Mouse (Mus musculus) liver, embryonic 16.5 days (tissue): ENCODE measurements around the gene Kdm1b. TPM values are rescaled to one million over a fixed set of nuclear protein-coding genes. Genes with fewer than 3 reads are reported as not detected.

ENCODE experiments used
- ATAC-seq: fragments of 200-750 bp; cut with Nextera tagmentation; 2 replicates; pipeline ENCODE4 v1.8.0; 2017; ENCODE audit warnings: low read depth, mild to moderate bottlenecking, moderate number of reproducible peaks, moderate library complexity
- H3K27ac ChIP-seq: fragments of 300-500 bp; sonication (generic); 2 replicates; pipeline ENCODE4 v1.5.1; 2014; ENCODE audit warnings: mild to moderate bottlenecking, low read length
- H3K27me3 ChIP-seq: fragments of 300-500 bp; sonication (generic); 2 replicates; pipeline ENCODE4 v1.6.1; 2014; ENCODE audit warnings: low read depth, low read length, mixed read lengths; ENCODE audit not compliant: control insufficient read depth, insufficient read depth
- H3K36me3 ChIP-seq: fragments of 300-500 bp; sonication (generic); 2 replicates; pipeline ENCODE4 v1.6.1; 2014; ENCODE audit warnings: mild to moderate bottlenecking; ENCODE audit not compliant: control insufficient read depth, insufficient read depth
- H3K4me1 ChIP-seq: fragments of 300-500 bp; sonication (generic); 2 replicates; pipeline ENCODE4 v1.6.1; 2014; ENCODE audit warnings: low read depth, low read length, mixed read lengths; ENCODE audit not compliant: control insufficient read depth
- H3K4me2 ChIP-seq: fragments of 300-500 bp; sonication (generic); 2 replicates; pipeline ENCODE4 v1.6.1; 2014; ENCODE audit warnings: low read depth, low read length, mixed read lengths
- H3K4me3 ChIP-seq: fragments of 300-500 bp; sonication (generic); 2 replicates; pipeline ENCODE4 v1.5.1; 2014; ENCODE audit warnings: low read depth, mild to moderate bottlenecking, low read length
- H3K9ac ChIP-seq: fragments of 300-500 bp; sonication (generic); 2 replicates; pipeline ENCODE4 v1.6.1; 2014; ENCODE audit warnings: low read depth, low read length
- H3K9me3 ChIP-seq: fragments of 300-500 bp; sonication (generic); replicated peaks from 2 replicates; pipeline ENCODE4 v1.6.1; 2016; ENCODE audit warnings: low read length; ENCODE audit not compliant: control insufficient read depth
- WGBS: fragments of 180-500 bp; shearing (Covaris S2); extraction: QIAGEN DNeasy Blood & Tissue Kit; methylation state at CpG from one replicate; pipeline ENCODE4 v1.1.7; 2014; ENCODE audit not compliant: insufficient replicate concordance; 5-methylcytosine and 5-hydroxymethylcytosine counted together
- polyA plus RNA-seq: library from polyadenylated mRNA; unstranded; fragments of >200 nt; fragmentation: Nextera tagmentation; extraction: Ambion mirVana; gene quantifications from 2 replicates; pipeline ENCODE4 v1.2.1, GENCODE M21; 2015

Gene Kdm1b
- polyA plus RNA-seq, 1 experiment from 2014 or later: 3.8 TPM

GRCm38 (mm10) chr13:47111185-47111584 is 67.9 kb downstream of the Kdm1b start:
- Histone ChIP-seq H3K4me1 (peaks cover 62% of the 10 kb centered on the region), H3K27ac (peak overlapping the region; percentile 90), H3K27me3 (no peaks in the 10 kb centered on the region), H3K4me2 (peak overlapping the region; percentile 55), H3K36me3 (no peaks in the 10 kb centered on the region), H3K9me3 (no peaks in the 10 kb centered on the region), H3K9ac (peak overlapping the region; percentile 51), H3K4me3 (peak overlapping the region; percentile 37)
- 35% methylated on average over 3 of the region's 3 CpGs for WGBS
- peak; percentile 55 for ATAC-seq

- ATAC-seq: peak; percentile 26
- Histone ChIP-seq H3K4me1 (peaks cover 61% of the 10 kb centered on the region), H3K27me3 (no peaks in the 10 kb centered on the region), H3K36me3 (no peaks in the 10 kb centered on the region), H3K4me3 (peak overlapping the region; percentile 37; the same call in 1 of the 2 replicates), H3K27ac (peak overlapping the region; percentile 90), H3K4me2 (peak overlapping the region; percentile 55), H3K9me3 (no peaks in the 10 kb centered on the region), H3K9ac (peak overlapping the region; percentile 34)
- WGBS: 50% methylated on average over 3 of the region's 3 CpGs
Observed at GRCm38 (mm10) chr13:47112056-47112455, 68.8 kb downstream of the Kdm1b start.

GRCm38 (mm10) chr13:47112924-47113323 is 69.6 kb downstream of the Kdm1b start:
- H3K27ac ChIP-seq: peak overlapping the region; percentile 90

GRCm38 (mm10) chr13:47116000-47116399 is 72.7 kb downstream of the Kdm1b start:
- Histone ChIP-seq H3K4me1 (peaks cover 28% of the 10 kb centered on the region), H3K9ac (no peak overlapping the region; the same call in 1 of the 2 replicates), H3K9me3 (no peaks in the 10 kb centered on the region), H3K36me3 (no peaks in the 10 kb centered on the region), H3K27ac (no peak overlapping the region), H3K4me3 (no peak overlapping the region), H3K27me3 (peaks cover 3% of the 10 kb centered on the region), H3K4me2 (no peak overlapping the region)
- 54% methylated on average over 3 of the region's 3 CpGs for WGBS
- ATAC-seq: peak; percentile 37

More at GRCm38 (mm10) chr13:47112924-47113323, 69.6 kb downstream of the Kdm1b start:
- no peaks in the 10 kb centered on the region for H3K36me3 ChIP-seq
- H3K27me3 ChIP-seq: no peaks in the 10 kb centered on the region
- peak overlapping the region; percentile 55 for H3K4me2 ChIP-seq
- ATAC-seq: peak; percentile 77
- H3K4me3 ChIP-seq: no peak overlapping the region
- peaks cover 55% of the 10 kb centered on the region for H3K4me1 ChIP-seq
- 12% methylated on average over 3 of the region's 3 CpGs for WGBS
- H3K9me3 ChIP-seq: no peaks in the 10 kb centered on the region
- peak overlapping the region; percentile 34; the same call in 1 of the 2 replicates for H3K9ac ChIP-seq

GRCm38 (mm10) chr13:47121333-47121889 is 78.1 kb downstream of the Kdm1b start:
- WGBS: 37% methylated on average over 12 of the region's 12 CpGs
- no peak overlapping the region for H3K27ac ChIP-seq
- no peak overlapping the region for H3K4me2 ChIP-seq
- ATAC-seq: no peak
- no peaks in the 10 kb centered on the region for H3K36me3 ChIP-seq
- H3K27me3 ChIP-seq: peaks cover 35% of the 10 kb centered on the region
- H3K4me1 ChIP-seq: no peaks in the 10 kb centered on the region; the same call in none of the 2 replicates
- no peak overlapping the region for H3K9ac ChIP-seq
- no peaks in the 10 kb centered on the region for H3K9me3 ChIP-seq
- no peak overlapping the region for H3K4me3 ChIP-seq

- Histone ChIP-seq H3K4me3 (peak within 1 kb of the TSS; percentile 60), H3K36me3 (no peaks in the 10 kb centered on the region), H3K27ac (0 out of 2 replicates have a peak within 1 kb of the TSS, but pooled peaks have one; percentile 24), H3K4me2 (peak within 1 kb of the TSS; percentile 59), H3K4me1 (no peaks in the 10 kb centered on the region; the same call in 1 of the 2 replicates), H3K9ac (peak within 1 kb of the TSS; percentile 54), H3K27me3 (peaks cover 35% of the 10 kb centered on the region), H3K9me3 (no peaks in the 10 kb centered on the region)
- 3% methylated on average over 55 of the region's 55 CpGs for WGBS
- peak; percentile 63 for ATAC-seq
Observed at GRCm38 (mm10) chr13:47122537-47123430, 79.5 kb downstream of the Kdm1b start, which contains the start of gene Rnf144b. Gene Rnf144b (plus strand): TSS chr13:47122656.

GRCm38 (mm10) chr13:47124449-47124848 is 81.2 kb downstream of the Kdm1b start:
- no peaks in the 10 kb centered on the region for H3K9me3 ChIP-seq
- H3K4me3 ChIP-seq: no peak overlapping the region
- no peak overlapping the region for H3K9ac ChIP-seq
- ATAC-seq: peak; percentile 80
- no peaks in the 10 kb centered on the region; the same call in 1 of the 2 replicates for H3K4me1 ChIP-seq
- H3K27ac ChIP-seq: no peak overlapping the region
- WGBS: 59% methylated on average over 3 of the region's 3 CpGs
- H3K4me2 ChIP-seq: no peak overlapping the region
- no peaks in the 10 kb centered on the region for H3K36me3 ChIP-seq
- H3K27me3 ChIP-seq: peaks cover 35% of the 10 kb centered on the region

GRCm38 (mm10) chr13:47124986-47125385 is 81.7 kb downstream of the Kdm1b start:
- Histone ChIP-seq H3K4me2 (no peak overlapping the region), H3K27me3 (peaks cover 35% of the 10 kb centered on the region), H3K4me3 (no peak overlapping the region), H3K36me3 (no peaks in the 10 kb centered on the region), H3K27ac (no peak overlapping the region), H3K4me1 (no peaks in the 10 kb centered on the region; the same call in 1 of the 2 replicates), H3K9me3 (no peaks in the 10 kb centered on the region), H3K9ac (no peak overlapping the region)
- ATAC-seq: no peak
- 77% methylated on average over 6 of the region's 6 CpGs for WGBS
